Mouse (Mus musculus): ENCODE data around the gene Nr0b2. TPM values are rescaled to one million over a fixed set of nuclear protein-coding genes. Genes with fewer than 3 reads are reported as not detected.

Nr0b2 gene
- polyA plus RNA-seq, 1 experiment: not detected

DNA sequence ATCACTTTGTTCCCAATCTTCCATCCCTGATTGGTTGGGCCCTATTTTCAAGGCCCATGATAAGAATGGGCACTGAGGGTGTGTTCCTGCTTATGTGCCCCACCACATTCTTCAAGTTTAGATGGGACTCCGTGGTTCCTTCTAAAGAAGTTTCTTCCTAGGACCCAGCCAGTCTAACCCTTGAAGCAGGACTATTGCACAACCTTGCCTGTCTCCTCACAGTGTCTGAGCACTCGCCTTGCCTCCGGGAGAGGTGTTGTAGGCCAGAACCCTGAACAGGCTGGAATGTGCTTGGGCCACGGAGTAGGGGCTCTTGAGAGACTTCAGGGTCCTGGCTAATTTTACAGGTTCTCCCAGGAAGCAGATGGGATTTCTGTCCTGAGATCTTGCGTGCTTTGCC is 49.9 kb downstream of the Nr0b2 start:
- TF ChIP-seq POLR2A (IDR thresholded peaks at IDR 0.05; ENCODE audit: borderline replicate concordance, control insufficient read depth, low read depth, low read length): no peak
- no peak for TF ChIP-seq CTCF (IDR thresholded peaks at IDR 0.05; ENCODE audit: control insufficient read depth, insufficient read depth, low read length)

DNA sequence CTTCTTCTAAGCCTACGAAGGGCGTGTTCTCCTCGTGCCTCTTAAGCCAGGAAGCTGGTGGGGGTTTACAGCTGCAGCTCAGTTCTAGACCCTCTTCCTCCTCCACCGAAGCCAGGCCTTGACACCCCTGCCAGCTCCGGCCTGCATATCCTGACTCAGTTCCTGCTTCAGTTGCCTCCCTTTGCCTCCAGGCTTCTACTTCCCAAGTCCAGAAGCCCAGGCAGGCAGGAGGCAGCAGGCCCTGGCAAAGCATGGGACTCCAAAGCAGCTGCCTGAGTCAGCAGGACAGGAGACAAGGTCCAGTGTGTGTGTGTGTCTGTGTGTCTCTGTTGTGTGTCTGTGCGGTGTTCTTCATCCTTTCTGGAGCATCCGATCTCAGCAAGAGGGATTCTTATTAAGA is 51.0 kb downstream of the Nr0b2 start:
- TF ChIP-seq CTCF (IDR thresholded peaks at IDR 0.05; ENCODE audit: control insufficient read depth, insufficient read depth, low read length) (no peak), POLR2A (IDR thresholded peaks at IDR 0.05; ENCODE audit: borderline replicate concordance, control insufficient read depth, low read depth, low read length) (no peak)
- 81% methylated on average over 7 of the region's 7 CpGs for WGBS
- no peak overlapping the region for H3K4me3 ChIP-seq (replicated peaks; ENCODE audit: control insufficient read depth, low read depth, low read length)
- no peak overlapping the region for H3K27ac ChIP-seq (ENCODE audit: control insufficient read depth, insufficient read depth, low read depth, low read length, poor library complexity)
- H3K4me1 ChIP-seq (ENCODE audit: control insufficient read depth, insufficient read depth, low read length): no peaks in the 10 kb centered on the region; the same call in 1 of the 2 replicates

More for the DNA sequence above, 49.9 kb downstream of the Nr0b2 start:
- H3K4me3 ChIP-seq (replicated peaks; ENCODE audit: control insufficient read depth, low read depth, low read length): no peak overlapping the region
- no peaks in the 10 kb centered on the region; the same call in 1 of the 2 replicates for H3K4me1 ChIP-seq (ENCODE audit: control insufficient read depth, insufficient read depth, low read length)
- 67% methylated on average over 5 of the region's 5 CpGs for WGBS
- H3K27ac ChIP-seq (ENCODE audit: control insufficient read depth, insufficient read depth, low read depth, low read length, poor library complexity): no peak overlapping the region

DNA sequence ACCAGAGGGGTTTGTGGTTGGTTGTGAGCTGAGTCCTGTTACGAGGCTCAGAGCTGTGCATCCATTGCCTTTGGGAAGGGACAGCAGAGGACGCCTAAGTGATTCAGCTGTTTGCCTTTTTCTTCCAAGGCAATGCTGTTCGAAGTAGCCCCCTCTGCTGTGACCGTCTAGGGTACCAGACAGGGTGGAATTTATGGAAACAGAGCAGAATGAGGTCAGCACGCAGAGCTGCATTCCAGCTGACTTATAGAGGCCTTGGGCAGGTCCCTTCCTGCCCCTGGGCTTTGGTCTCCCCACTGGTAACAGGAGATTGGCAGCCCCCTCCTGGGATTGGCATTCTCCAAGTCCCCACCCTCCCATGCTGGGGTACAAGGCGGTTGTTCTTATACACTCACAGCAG is 51.7 kb downstream of the Nr0b2 start:
- no peak for TF ChIP-seq CTCF (IDR thresholded peaks at IDR 0.05; ENCODE audit: control insufficient read depth, insufficient read depth, low read length)
- TF ChIP-seq POLR2A (IDR thresholded peaks at IDR 0.05; ENCODE audit: borderline replicate concordance, control insufficient read depth, low read depth, low read length): no peak
- Histone ChIP-seq H3K4me1 (ENCODE audit: control insufficient read depth, insufficient read depth, low read length) (no peaks in the 10 kb centered on the region; the same call in 1 of the 2 replicates), H3K4me3 (replicated peaks; ENCODE audit: control insufficient read depth, low read depth, low read length) (no peak overlapping the region), H3K27ac (ENCODE audit: control insufficient read depth, insufficient read depth, low read depth, low read length, poor library complexity) (no peak overlapping the region)
- 88% methylated on average over 6 of the region's 6 CpGs for WGBS

DNA sequence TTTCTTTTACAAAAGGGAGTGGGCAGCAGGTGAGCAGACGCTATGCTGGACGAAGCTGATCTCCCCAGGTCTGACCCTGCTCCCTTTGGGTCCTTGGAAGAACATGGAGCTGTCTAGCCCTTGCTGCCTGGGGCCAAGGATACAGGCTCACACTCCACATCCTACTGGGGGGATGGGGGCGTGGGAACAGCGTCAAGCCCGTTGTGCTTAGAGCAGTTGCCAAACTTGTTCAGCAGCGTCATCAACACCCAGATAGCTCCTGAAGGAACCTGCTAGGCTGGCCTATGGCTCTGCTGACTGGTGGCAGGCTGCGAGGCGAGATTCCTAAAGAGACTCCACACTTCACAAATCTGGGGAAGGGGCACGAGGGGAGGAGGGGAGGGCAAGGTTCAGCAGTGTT is 52.2 kb downstream of the Nr0b2 start:
- 77% methylated on average over 9 of the region's 9 CpGs for WGBS
- Histone ChIP-seq H3K4me3 (replicated peaks; ENCODE audit: control insufficient read depth, low read depth, low read length) (no peak overlapping the region), H3K4me1 (ENCODE audit: control insufficient read depth, insufficient read depth, low read length) (no peaks in the 10 kb centered on the region; the same call in 1 of the 2 replicates), H3K27ac (ENCODE audit: control insufficient read depth, insufficient read depth, low read depth, low read length, poor library complexity) (no peak overlapping the region)
- TF ChIP-seq POLR2A (IDR thresholded peaks at IDR 0.05; ENCODE audit: borderline replicate concordance, control insufficient read depth, low read depth, low read length) (no peak), CTCF (IDR thresholded peaks at IDR 0.05; ENCODE audit: control insufficient read depth, insufficient read depth, low read length) (no peak)

Other genes starting within 250 kb of the Nr0b2 start
- 9.5 and 14.6 TPM in 2 replicates for gene Wdtc1, start 199.9 kb upstream of the Nr0b2 start, polyA plus RNA-seq (2011; ENCODE audit: insufficient read depth, insufficient read length, low replicate concordance, missing spikeins)
- gene Slc9a1, start 183.7 kb upstream of the Nr0b2 start, polyA plus RNA-seq (2011; ENCODE audit: insufficient read depth, insufficient read length, low replicate concordance, missing spikeins): 16.6 and 31.3 TPM in 2 replicates
- not detected in 2 replicates for gene Tent5b, start 73.2 kb upstream of the Nr0b2 start, polyA plus RNA-seq (2011; ENCODE audit: insufficient read depth, insufficient read length, low replicate concordance, missing spikeins)
- 3.9 TPM in 1 of 2 replicates, not detected in the other for gene Trnp1, start 54.8 kb upstream of the Nr0b2 start, polyA plus RNA-seq (2011; ENCODE audit: insufficient read depth, insufficient read length, low replicate concordance, missing spikeins)
- 1.2 TPM in 1 of 2 replicates, not detected in the other for gene Kdf1, start 34.4 kb upstream of the Nr0b2 start, polyA plus RNA-seq (2011; ENCODE audit: insufficient read depth, insufficient read length, low replicate concordance, missing spikeins)
- 84.4 and 84.5 TPM in 2 replicates for gene Nudc, start 7.4 kb upstream of the Nr0b2 start, polyA plus RNA-seq (2011; ENCODE audit: insufficient read depth, insufficient read length, low replicate concordance, missing spikeins)
- 3.8 and 12.2 TPM in 2 replicates for gene Gpatch3, start 21.4 kb downstream of the Nr0b2 start, polyA plus RNA-seq (2011; ENCODE audit: insufficient read depth, insufficient read length, low replicate concordance, missing spikeins)
- gene Gpn2, start 31.0 kb downstream of the Nr0b2 start, polyA plus RNA-seq (2011; ENCODE audit: insufficient read depth, insufficient read length, low replicate concordance, missing spikeins): 10.5 and 15.9 TPM in 2 replicates
- 10.3 and 19.0 TPM in 2 replicates for gene Sfn, start 48.8 kb downstream of the Nr0b2 start, polyA plus RNA-seq (2011; ENCODE audit: insufficient read depth, insufficient read length, low replicate concordance, missing spikeins)
- 23.6 and 39.6 TPM in 2 replicates for gene Zdhhc18, start 96.8 kb downstream of the Nr0b2 start, polyA plus RNA-seq (2011; ENCODE audit: insufficient read depth, insufficient read length, low replicate concordance, missing spikeins)
- 2.8 and 10.4 TPM in 2 replicates for gene Pigv, start 119.3 kb downstream of the Nr0b2 start, polyA plus RNA-seq (2011; ENCODE audit: insufficient read depth, insufficient read length, low replicate concordance, missing spikeins)
- gene Arid1a, start 203.4 kb downstream of the Nr0b2 start, polyA plus RNA-seq (2011; ENCODE audit: insufficient read depth, insufficient read length, low replicate concordance, missing spikeins): 38.2 and 76.0 TPM in 2 replicates